Mouse (Mus musculus): ENCODE results near the gene Tbx21. TPM values are rescaled to one million over a fixed set of nuclear protein-coding genes. Genes with fewer than 3 reads are reported as not detected.

Tbx21 gene
- polyA plus RNA-seq, 1 experiment from 2014 or later: 0.23 TPM

Other genes with a start within 250 kb of the Tbx21 start
- 95.5 and 98.2 TPM in 2 replicates for gene Cdk5rap3, start 198.8 kb downstream of the Tbx21 start, polyA plus RNA-seq (2014; fragmentation: Nextera tagmentation; extraction: Ambion mirVana)
- 0.82 and 1.1 TPM in 2 replicates for gene Prr15l, start 187.2 kb downstream of the Tbx21 start, polyA plus RNA-seq (2014; fragmentation: Nextera tagmentation; extraction: Ambion mirVana)
- 26.0 and 29.5 TPM in 2 replicates for gene Pnpo, start 171.3 kb downstream of the Tbx21 start, polyA plus RNA-seq (2014; fragmentation: Nextera tagmentation; extraction: Ambion mirVana)
- 17.8 and 22.1 TPM in 2 replicates for gene Sp2, start 132.4 kb downstream of the Tbx21 start, polyA plus RNA-seq (2014; fragmentation: Nextera tagmentation; extraction: Ambion mirVana)
- 0.07 TPM in 1 of 2 replicates, not detected in the other for gene Sp6, start 101.9 kb downstream of the Tbx21 start, polyA plus RNA-seq (2014; fragmentation: Nextera tagmentation; extraction: Ambion mirVana)
- gene Scrn2, start 85.4 kb downstream of the Tbx21 start, polyA plus RNA-seq (2014; fragmentation: Nextera tagmentation; extraction: Ambion mirVana): 19.4 and 21.7 TPM in 2 replicates
- gene Lrrc46, start 73.9 kb downstream of the Tbx21 start, polyA plus RNA-seq (2014; fragmentation: Nextera tagmentation; extraction: Ambion mirVana): 5.3 and 7.0 TPM in 2 replicates
- 79.4 and 80.3 TPM in 2 replicates for gene Mrpl10, start 73.8 kb downstream of the Tbx21 start, polyA plus RNA-seq (2014; fragmentation: Nextera tagmentation; extraction: Ambion mirVana)
- 4.2 and 6.1 TPM in 2 replicates for gene Osbpl7, start 64.7 kb downstream of the Tbx21 start, polyA plus RNA-seq (2014; fragmentation: Nextera tagmentation; extraction: Ambion mirVana)
- gene Tbkbp1, start 36.2 kb upstream of the Tbx21 start, polyA plus RNA-seq (2014; fragmentation: Nextera tagmentation; extraction: Ambion mirVana): 3.9 and 4.2 TPM in 2 replicates
- gene Kpnb1, start 72.5 kb upstream of the Tbx21 start, polyA plus RNA-seq (2014; fragmentation: Nextera tagmentation; extraction: Ambion mirVana): 94.9 and 99.7 TPM in 2 replicates
- gene Npepps, start 165.3 kb upstream of the Tbx21 start, polyA plus RNA-seq (2014; fragmentation: Nextera tagmentation; extraction: Ambion mirVana): 93.6 and 108 TPM in 2 replicates
- 51.4 and 52.9 TPM in 2 replicates for gene Mrpl45, start 200.4 kb upstream of the Tbx21 start, polyA plus RNA-seq (2014; fragmentation: Nextera tagmentation; extraction: Ambion mirVana)
- 0.46 TPM in 1 of 2 replicates, not detected in the other for gene Gpr179, start 236.7 kb upstream of the Tbx21 start, polyA plus RNA-seq (2014; fragmentation: Nextera tagmentation; extraction: Ambion mirVana)
- 3.6 and 3.8 TPM in 2 replicates for gene Socs7, start 247.2 kb upstream of the Tbx21 start, polyA plus RNA-seq (2014; fragmentation: Nextera tagmentation; extraction: Ambion mirVana)

Data from hindbrain, embryonic 11.5 days (tissue).